Comparison of ENCODE assay signal across 10 mouse cellular contexts in genomic region chr2:10242970-10243369, GRCm38 (mm10).
DNase-seq lines count a peak whose midpoint lies in the region; ATAC-seq and TF ChIP-seq lines count a peak whose summit lies in the region.
"Had no signal": no experiment of that assay in that cellular context is flagged by ENCODE, and none has a peak within 500 bp of the region (broad histone marks: within the 10 kb centered on the region; RNA-seq: fewer than 3 reads in every experiment).

No protein-coding gene starts in this region.

- no peaks in the 10 kb centered on the region for H3K36me3 ChIP-seq in intestine, embryonic 16.5 days (ENCODE audit: control insufficient read depth, insufficient read depth, low read length)
- no peaks in the 10 kb centered on the region for H3K36me3 ChIP-seq in intestine, postnatal 0 days (ENCODE audit: control insufficient read depth, insufficient read depth)
- 0 out of 2 replicates have a peak, but pooled peaks cover 9% of the 10 kb centered on the region for H3K36me3 ChIP-seq in embryonic facial prominence, embryonic 10.5 days (replicated peaks)
- no peaks in the 10 kb centered on the region for H3K36me3 ChIP-seq in liver, postnatal 0 days (replicated peaks; ENCODE audit: insufficient read depth, low read length)
- H3K36me3 ChIP-seq: intestine, embryonic 15.5 days had no signal

- TF ChIP-seq EP300 in liver, postnatal 0 days (IDR thresholded peaks at IDR 0.05; ENCODE audit: low read depth) = no peak

- no peak overlapping the region for H3K4me2 ChIP-seq in intestine, embryonic 16.5 days (ENCODE audit: low read depth, low read length)
- no peak overlapping the region for H3K4me2 ChIP-seq in intestine, postnatal 0 days (replicated peaks; ENCODE audit: low read depth)
- H3K4me2 ChIP-seq in liver, postnatal 0 days (ENCODE audit: low read depth, low read length) = 0 out of 2 replicates have a peak overlapping the region, but pooled peaks have one; percentile 23
- H3K4me2 ChIP-seq: intestine, embryonic 15.5 days had no signal

- no peak overlapping the region for H3K4me3 ChIP-seq in intestine, embryonic 16.5 days (ENCODE audit: low read length)
- no peak overlapping the region for H3K4me3 ChIP-seq in intestine, postnatal 0 days (ENCODE audit: low read depth, low read length)
- H3K4me3 ChIP-seq in embryonic facial prominence, embryonic 10.5 days = no peak overlapping the region
- no peak overlapping the region for H3K4me3 ChIP-seq in liver, postnatal 0 days (ENCODE audit: low read depth, low read length)
- H3K4me3 ChIP-seq: intestine, embryonic 15.5 days had no signal

- TF ChIP-seq CTCF in intestine, postnatal 0 days (IDR thresholded peaks at IDR 0.05; ENCODE audit: low read depth) = no peak
- TF ChIP-seq CTCF in liver, postnatal 0 days (IDR thresholded peaks at IDR 0.05; ENCODE audit: low read depth) = no peak

- H3K4me1 ChIP-seq in intestine, embryonic 16.5 days (ENCODE audit: control insufficient read depth, insufficient read depth, low read length) = no peaks in the 10 kb centered on the region
- H3K4me1 ChIP-seq in intestine, postnatal 0 days (replicated peaks; ENCODE audit: control insufficient read depth, insufficient read depth, low read length) = no peaks in the 10 kb centered on the region
- peaks cover 12% of the 10 kb centered on the region for H3K4me1 ChIP-seq in embryonic facial prominence, embryonic 10.5 days
- H3K4me1 ChIP-seq in liver, postnatal 0 days (ENCODE audit: insufficient read depth) = peaks cover 3% of the 10 kb centered on the region; the same call in 1 of the 2 replicates
- H3K4me1 ChIP-seq: intestine, embryonic 15.5 days had no signal

- H3K27ac ChIP-seq in intestine, embryonic 16.5 days (ENCODE audit: low read length) = no peak overlapping the region
- no peak overlapping the region for H3K27ac ChIP-seq in intestine, postnatal 0 days (ENCODE audit: low read depth, low read length)
- no peak overlapping the region for H3K27ac ChIP-seq in embryonic facial prominence, embryonic 10.5 days (replicated peaks)
- H3K27ac ChIP-seq in liver, postnatal 0 days (ENCODE audit: low read depth) = peak overlapping the region; percentile 44
- H3K27ac ChIP-seq: intestine, embryonic 15.5 days had no signal

- peak; percentile 72 for DNase-seq in Muller cell, postnatal 12 days (ENCODE audit: inconsistent ontology term)
- peak; percentile 42 for DNase-seq in embryonic facial prominence, embryonic 10.5 days (ENCODE audit: low spot score)
- peak; percentile 24 for DNase-seq in liver, postnatal 0 days
- DNase-seq in thymus, postnatal 10 days (ENCODE audit: low spot score in 2 of 2) = no peak

- WGBS in intestine, embryonic 16.5 days = 17% methylated on average over 9 of the region's 9 CpGs
- WGBS in intestine, postnatal 0 days = 18% methylated on average over 9 of the region's 9 CpGs
- 6% methylated on average over 9 of the region's 9 CpGs for WGBS in embryonic facial prominence, embryonic 10.5 days
- WGBS in liver, postnatal 0 days (ENCODE audit: insufficient replicate concordance) = 42% methylated on average over 9 of the region's 9 CpGs

- H3K9me3 ChIP-seq in intestine, embryonic 16.5 days (ENCODE audit: control insufficient read depth, low read length) = no peaks in the 10 kb centered on the region
- H3K9me3 ChIP-seq in intestine, postnatal 0 days (ENCODE audit: control insufficient read depth) = no peaks in the 10 kb centered on the region
- no peaks in the 10 kb centered on the region for H3K9me3 ChIP-seq in embryonic facial prominence, embryonic 10.5 days
- no peaks in the 10 kb centered on the region for H3K9me3 ChIP-seq in liver, postnatal 0 days (ENCODE audit: low read length)
- H3K9me3 ChIP-seq: intestine, embryonic 15.5 days had no signal

- no peaks in the 10 kb centered on the region for H3K27me3 ChIP-seq in intestine, embryonic 16.5 days (replicated peaks; ENCODE audit: control insufficient read depth, insufficient read depth, low read length)
- H3K27me3 ChIP-seq in intestine, postnatal 0 days (replicated peaks; ENCODE audit: control insufficient read depth, insufficient read depth, low read length) = no peaks in the 10 kb centered on the region
- H3K27me3 ChIP-seq in embryonic facial prominence, embryonic 10.5 days (replicated peaks; ENCODE audit: low read depth, poor library complexity, severe bottlenecking) = no peaks in the 10 kb centered on the region
- no peaks in the 10 kb centered on the region for H3K27me3 ChIP-seq in liver, postnatal 0 days (ENCODE audit: insufficient read depth, low read length)
- H3K27me3 ChIP-seq: intestine, embryonic 15.5 days had no signal

- H3K9ac ChIP-seq in intestine, embryonic 16.5 days (ENCODE audit: low read depth, low read length) = no peak overlapping the region
- H3K9ac ChIP-seq in intestine, postnatal 0 days (ENCODE audit: low read depth, low read length) = no peak overlapping the region
- H3K9ac ChIP-seq in liver, postnatal 0 days (replicated peaks) = no peak overlapping the region
- H3K9ac ChIP-seq: intestine, embryonic 15.5 days had no signal

- 0 out of 2 replicates have a peak, but pooled peaks have one; percentile 33 for ATAC-seq in intestine, embryonic 16.5 days
- ATAC-seq in intestine, postnatal 0 days = no peak
- peak; percentile 56; the same call in 1 of the 2 replicates for ATAC-seq in liver, postnatal 0 days
- no peak for ATAC-seq in cerebellum, adult (ENCODE audit: insufficient number of reproducible peaks, low FRiP score, low TSS enrichment)
- ATAC-seq in megakaryocyte, adult 5-6 weeks (ENCODE audit: poor library complexity, severe bottlenecking) = no peak
- ATAC-seq: forebrain, embryonic 14.5 days; intestine, embryonic 15.5 days had no signal

Comparison
In these comparisons a context has a peak if more than half of its experiments do, and no peak if none do; other contexts are left out.
1. ATAC-seq: peak in intestine, embryonic 16.5 days (single experiment) and liver, postnatal 0 days (single experiment); none in intestine, postnatal 0 days (single experiment), cerebellum, adult (single experiment) and megakaryocyte, adult 5-6 weeks (single experiment).
2. DNase-seq: peak in Muller cell, postnatal 12 days (single experiment), embryonic facial prominence, embryonic 10.5 days (single experiment) and liver, postnatal 0 days (single experiment); none in thymus, postnatal 10 days (0 of 2).